Mouse (Mus musculus): ENCODE results near the gene Sycp3. TPM values are rescaled to one million over a fixed set of nuclear protein-coding genes. Genes with fewer than 3 reads are reported as not detected.

Sycp3 gene
- polyA plus RNA-seq, 2 experiments, result 0.02 to 0.18 TPM

DNA sequence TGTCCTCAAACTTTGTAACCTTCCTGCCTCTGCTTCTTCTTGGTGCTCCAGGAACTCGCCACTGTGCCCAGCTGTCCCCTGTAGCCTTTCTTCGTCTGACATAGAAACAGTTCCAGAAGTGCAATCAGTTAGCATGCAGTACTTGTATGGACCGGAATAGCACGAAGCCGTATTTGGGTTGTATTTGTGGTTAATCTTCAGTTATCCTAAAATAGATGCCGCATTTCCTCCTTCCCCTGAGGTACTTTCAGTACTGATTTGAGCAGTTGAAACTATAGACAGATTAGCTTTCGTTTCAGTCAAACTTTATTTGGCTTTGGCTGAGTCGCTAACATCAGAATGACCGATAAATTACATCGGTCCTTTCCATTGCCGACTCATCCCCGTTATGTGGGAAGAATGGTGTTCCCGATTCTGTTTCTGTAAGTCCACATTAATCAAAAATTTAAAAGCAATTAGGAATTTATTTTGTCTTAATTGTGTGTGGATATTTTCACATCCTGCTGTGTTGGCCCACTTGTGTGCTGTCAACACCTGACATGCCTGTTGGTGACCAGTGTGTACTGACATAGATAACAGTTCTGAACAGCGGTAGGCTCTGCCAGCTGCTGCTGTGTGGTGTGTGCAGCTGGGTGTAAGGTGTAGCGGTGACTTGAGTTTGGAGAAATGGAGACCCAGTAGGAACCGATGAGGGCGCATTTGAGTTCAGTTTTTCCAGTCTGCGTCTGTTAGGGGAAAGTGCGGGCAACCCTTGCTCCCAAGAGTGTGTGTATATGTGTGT lies 38.5 kb upstream of the Sycp3 start:
- Histone ChIP-seq H3K4me1 (replicated peaks; ENCODE audit: control insufficient read depth in 2 of 2, insufficient read depth in 2 of 2, low read length in 1 of 2) (no peaks in the 10 kb centered on the region; a peak in 1 of 4 replicates), H3K4me3 (ENCODE audit: insufficient read depth in 1 of 2, low read depth in 2 of 2, low read length in 2 of 2) (no peak overlapping the region), H3K27me3 (ENCODE audit: control insufficient read depth, insufficient read depth, low read length) (no peaks in the 10 kb centered on the region), H3K4me2 (ENCODE audit: low read depth) (no peak overlapping the region), H3K9me3 (ENCODE audit: control insufficient read depth, low read length) (no peaks in the 10 kb centered on the region), H3K27ac (no peak overlapping the region), H3K9ac (replicated peaks) (no peak overlapping the region), H3K36me3 (replicated peaks; ENCODE audit: control insufficient read depth, insufficient read depth, low read depth) (no peaks in the 10 kb centered on the region; the same call in 1 of the 2 replicates)
- TF ChIP-seq EP300 (IDR thresholded peaks at IDR 0.05; ENCODE audit: low read depth) (no peak), CTCF (IDR thresholded peaks at IDR 0.05; ENCODE audit: low read depth) (no peak)
- no peak for DNase-seq (ENCODE audit: low read depth in 3 of 3, low spot score in 3 of 3)
- 70% methylated on average over 19 of the region's 19 CpGs for WGBS (ENCODE audit: insufficient replicate concordance)
- ATAC-seq (ENCODE audit: insufficient read depth), result no peak

DNA sequence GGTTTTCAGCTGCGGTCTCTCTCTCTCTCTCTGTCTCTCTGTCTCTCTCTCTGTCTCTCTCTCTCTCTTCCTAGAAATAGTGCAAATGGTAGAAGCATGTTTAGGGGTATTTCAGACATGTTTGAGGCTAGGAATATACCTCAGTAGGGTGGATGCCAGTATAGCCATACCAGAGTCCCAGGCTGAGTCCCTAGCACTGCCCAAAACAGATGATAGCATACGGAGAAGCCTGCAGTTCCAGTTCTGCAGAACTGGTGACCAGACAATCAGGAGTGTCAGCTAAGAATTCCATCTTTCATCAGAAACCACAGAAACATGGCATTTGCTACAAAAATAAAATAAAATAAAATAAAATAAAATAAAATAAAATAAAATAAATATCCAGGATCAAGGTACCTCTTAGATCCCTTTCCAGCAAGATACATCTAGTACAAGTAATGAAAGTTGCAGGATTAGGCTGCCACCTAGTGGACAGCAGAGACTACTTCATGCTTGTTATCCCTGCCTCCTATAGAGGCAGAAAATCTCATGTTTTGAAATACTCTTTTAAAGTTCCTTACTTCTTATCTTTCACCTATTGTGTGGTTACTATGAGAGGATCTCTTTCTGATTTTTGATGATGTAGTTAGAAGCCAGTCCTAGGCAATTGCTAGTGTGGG lies 33.1 kb upstream of the Sycp3 start:
- Histone ChIP-seq H3K27me3 (ENCODE audit: control insufficient read depth, insufficient read depth, low read length) (no peaks in the 10 kb centered on the region), H3K4me1 (replicated peaks; ENCODE audit: control insufficient read depth in 2 of 2, insufficient read depth in 2 of 2, low read length in 1 of 2) (no peaks in the 10 kb centered on the region), H3K9me3 (ENCODE audit: control insufficient read depth, low read length) (no peaks in the 10 kb centered on the region), H3K36me3 (replicated peaks; ENCODE audit: control insufficient read depth, insufficient read depth, low read depth) (no peaks in the 10 kb centered on the region; the same call in none of the 2 replicates), H3K4me2 (ENCODE audit: low read depth) (no peak overlapping the region), H3K9ac (replicated peaks) (no peak overlapping the region), H3K27ac (no peak overlapping the region), H3K4me3 (ENCODE audit: insufficient read depth in 1 of 2, low read depth in 2 of 2, low read length in 2 of 2) (no peak overlapping the region)
- ATAC-seq (ENCODE audit: insufficient read depth) (peak; percentile 45; the same call in 1 of the 2 replicates), DNase-seq (ENCODE audit: low read depth in 3 of 3, low spot score in 3 of 3) (peak; percentile 30 to 42 (median 40))
- 84% methylated on average over 2 of the region's 2 CpGs for WGBS (ENCODE audit: insufficient replicate concordance)
- TF ChIP-seq EP300 (IDR thresholded peaks at IDR 0.05; ENCODE audit: low read depth) (no peak), CTCF (IDR thresholded peaks at IDR 0.05; ENCODE audit: low read depth) (peak; percentile 67)

DNA sequence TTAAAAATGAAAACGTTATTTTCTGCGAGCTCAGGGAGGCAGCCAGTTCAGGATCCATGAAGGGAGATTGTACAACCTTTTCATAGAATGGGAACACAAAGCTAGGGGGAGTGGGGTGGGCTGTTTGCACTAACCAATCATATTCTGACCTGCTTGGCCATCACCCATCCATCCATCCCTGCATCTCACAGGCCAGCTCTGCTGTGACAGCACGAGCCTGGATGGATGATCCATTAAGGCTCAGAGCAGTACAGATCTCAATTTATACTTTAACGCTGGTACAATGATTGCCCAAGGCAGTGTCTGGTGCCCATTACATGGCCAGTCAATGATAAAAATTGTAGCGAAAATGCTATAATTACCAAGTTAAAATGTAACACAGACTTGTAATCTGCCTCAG lies 32.5 kb upstream of the Sycp3 start:
- Histone ChIP-seq H3K27me3 (ENCODE audit: control insufficient read depth, insufficient read depth, low read length) (no peaks in the 10 kb centered on the region), H3K9me3 (ENCODE audit: control insufficient read depth, low read length) (no peaks in the 10 kb centered on the region), H3K4me2 (ENCODE audit: low read depth) (no peak overlapping the region), H3K4me3 (ENCODE audit: insufficient read depth in 1 of 2, low read depth in 2 of 2, low read length in 2 of 2) (no peak overlapping the region), H3K4me1 (replicated peaks; ENCODE audit: control insufficient read depth in 2 of 2, insufficient read depth in 2 of 2, low read length in 1 of 2) (no peaks in the 10 kb centered on the region), H3K27ac (no peak overlapping the region), H3K9ac (replicated peaks) (no peak overlapping the region), H3K36me3 (replicated peaks; ENCODE audit: control insufficient read depth, insufficient read depth, low read depth) (no peaks in the 10 kb centered on the region; the same call in none of the 2 replicates)
- ATAC-seq (ENCODE audit: insufficient read depth) (no peak), DNase-seq (ENCODE audit: low read depth in 3 of 3, low spot score in 3 of 3) (no peak)
- 56% methylated on average over 5 of the region's 5 CpGs for WGBS (ENCODE audit: insufficient replicate concordance)
- TF ChIP-seq CTCF (IDR thresholded peaks at IDR 0.05; ENCODE audit: low read depth), result no peak
- no peak for TF ChIP-seq EP300 (IDR thresholded peaks at IDR 0.05; ENCODE audit: low read depth)

DNA sequence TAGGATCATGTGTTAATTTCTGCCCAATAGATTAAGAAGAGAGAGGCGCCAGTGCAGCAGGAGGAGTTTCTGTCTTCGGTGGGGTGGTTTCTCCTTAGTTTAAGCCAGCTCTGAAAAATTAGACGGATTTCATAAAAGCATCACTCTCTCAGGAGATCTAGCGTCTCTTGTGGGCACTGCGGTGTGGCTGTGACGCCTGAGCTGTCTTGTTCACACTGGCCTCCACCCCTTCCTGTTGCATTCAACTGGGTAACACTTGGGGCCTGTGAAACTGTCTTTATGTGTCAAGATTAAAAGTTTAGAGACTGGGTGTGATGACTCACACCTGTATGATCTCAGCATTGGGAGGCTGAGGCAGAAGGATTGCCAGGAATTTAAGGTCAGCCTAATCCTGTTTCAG lies 31.4 kb upstream of the Sycp3 start:
- ATAC-seq (ENCODE audit: insufficient read depth) (no peak), DNase-seq (ENCODE audit: low read depth in 3 of 3, low spot score in 3 of 3) (no peak)
- WGBS (ENCODE audit: insufficient replicate concordance), result 75% methylated on average over 6 of the region's 6 CpGs
- no peak overlapping the region for H3K9ac ChIP-seq (replicated peaks)
- no peaks in the 10 kb centered on the region for H3K9me3 ChIP-seq (ENCODE audit: control insufficient read depth, low read length)
- H3K27me3 ChIP-seq (ENCODE audit: control insufficient read depth, insufficient read depth, low read length), result no peaks in the 10 kb centered on the region
- H3K27ac ChIP-seq, result no peak overlapping the region
- no peaks in the 10 kb centered on the region for H3K4me1 ChIP-seq (replicated peaks; ENCODE audit: control insufficient read depth in 2 of 2, insufficient read depth in 2 of 2, low read length in 1 of 2)
- no peak overlapping the region for H3K4me2 ChIP-seq (ENCODE audit: low read depth)
- TF ChIP-seq CTCF (IDR thresholded peaks at IDR 0.05; ENCODE audit: low read depth), result no peak
- no peak for TF ChIP-seq EP300 (IDR thresholded peaks at IDR 0.05; ENCODE audit: low read depth)
- H3K36me3 ChIP-seq (replicated peaks; ENCODE audit: control insufficient read depth, insufficient read depth, low read depth), result no peaks in the 10 kb centered on the region; the same call in 1 of the 2 replicates
- H3K4me3 ChIP-seq (ENCODE audit: insufficient read depth in 1 of 2, low read depth in 2 of 2, low read length in 2 of 2), result no peak overlapping the region

DNA sequence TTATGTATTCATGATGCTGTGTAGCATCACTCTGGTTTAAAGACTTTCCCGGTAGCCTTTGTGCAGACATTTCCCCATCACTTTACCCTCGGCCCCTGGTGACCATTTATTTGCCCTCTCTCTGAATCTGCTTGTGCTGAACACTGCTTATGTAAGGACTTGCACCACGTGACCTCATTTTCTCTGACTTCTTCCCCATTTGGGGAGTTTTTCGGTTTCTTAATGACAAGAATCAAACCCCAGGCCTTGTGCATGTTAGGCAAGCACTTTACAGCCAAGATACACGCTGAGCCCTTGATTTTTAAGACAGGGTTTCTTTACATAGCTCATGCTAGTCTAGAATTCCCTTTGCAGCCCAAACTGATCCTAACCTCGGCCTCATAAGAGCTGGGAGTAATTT lies 18.1 kb upstream of the Sycp3 start:
- DNase-seq (ENCODE audit: low read depth in 3 of 3, low spot score in 3 of 3), result no peak
- WGBS (ENCODE audit: insufficient replicate concordance), result 63% methylated on average over 6 of the region's 6 CpGs
- H3K36me3 ChIP-seq (replicated peaks; ENCODE audit: control insufficient read depth, insufficient read depth, low read depth), result no peaks in the 10 kb centered on the region

More for the DNA sequence above, 18.1 kb upstream of the Sycp3 start:
- no peak for TF ChIP-seq CTCF (IDR thresholded peaks at IDR 0.05; ENCODE audit: low read depth)
- no peak for TF ChIP-seq EP300 (IDR thresholded peaks at IDR 0.05; ENCODE audit: low read depth)
- H3K27ac ChIP-seq, result no peak overlapping the region
- no peak overlapping the region for H3K9ac ChIP-seq (replicated peaks)
- no peak for ATAC-seq (ENCODE audit: insufficient read depth)
- no peaks in the 10 kb centered on the region for H3K9me3 ChIP-seq (ENCODE audit: control insufficient read depth, low read length)
- no peak overlapping the region for H3K4me3 ChIP-seq (ENCODE audit: insufficient read depth in 1 of 2, low read depth in 2 of 2, low read length in 2 of 2)
- H3K4me1 ChIP-seq (replicated peaks; ENCODE audit: control insufficient read depth in 2 of 2, insufficient read depth in 2 of 2, low read length in 1 of 2), result no peaks in the 10 kb centered on the region
- H3K4me2 ChIP-seq (ENCODE audit: low read depth), result no peak overlapping the region
- no peaks in the 10 kb centered on the region for H3K27me3 ChIP-seq (ENCODE audit: control insufficient read depth, insufficient read depth, low read length)
